Mouse (Mus musculus): ENCODE data around the gene Lpgat1.
A peak's percentile ranks its signal among the peaks of the same experiment; 100 is the strongest.

Lpgat1 gene

DNA sequence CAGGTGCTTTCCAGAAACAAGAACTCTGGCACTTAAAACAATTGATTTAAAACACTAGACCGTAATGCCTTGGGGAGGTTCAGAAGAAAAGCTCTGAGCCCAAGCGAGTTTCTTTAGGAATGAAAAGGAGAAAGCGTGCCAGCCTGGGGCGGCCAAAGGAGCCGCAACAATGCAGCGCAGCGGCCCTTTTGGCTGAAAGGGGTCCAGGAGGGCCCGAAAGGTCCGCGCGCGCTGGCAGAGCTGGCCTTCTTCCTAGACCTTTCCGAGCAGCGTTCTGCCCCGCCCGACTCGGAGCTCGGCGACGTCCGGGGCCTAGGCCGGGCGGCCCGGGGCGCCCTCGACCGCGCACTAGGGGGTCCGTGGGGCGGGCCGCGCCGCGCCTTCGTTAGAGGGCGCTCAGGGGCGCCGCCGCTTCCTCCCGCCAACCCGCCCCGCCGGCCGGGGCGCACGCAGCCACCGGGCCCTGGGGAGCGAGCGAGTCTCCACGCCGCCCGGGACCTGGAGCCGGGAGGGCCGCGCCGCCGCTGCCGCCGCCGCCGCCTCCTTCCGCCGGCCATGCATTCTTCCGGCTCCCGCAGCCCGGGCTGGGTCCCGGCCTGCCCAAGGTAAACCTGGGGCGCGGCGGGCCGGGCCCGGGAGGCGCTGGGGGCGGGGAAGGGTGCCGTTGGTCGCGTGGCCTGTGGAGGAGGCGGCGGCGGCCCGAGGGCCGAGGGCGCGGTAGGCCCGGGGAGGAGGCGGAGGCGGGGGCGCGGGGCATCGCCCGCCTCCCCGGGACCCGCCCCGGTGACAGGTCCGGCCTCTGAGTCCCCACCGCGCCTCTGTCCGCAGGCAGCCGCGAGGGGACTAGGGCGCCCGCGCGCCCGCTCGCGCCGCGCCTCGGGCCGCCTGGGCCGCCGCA is at the start of gene Lpgat1:
Gene Lpgat1, plus strand, starts transcription at position 234 of the 898 bp plus-strand sequence.
- peak; percentile 69 to 73 for DNase-seq

- no peak for DNase-seq
Observed at GRCm38 (mm10) chr1:191668030-191668429, 49.6 kb upstream of the Lpgat1 start.

GRCm38 (mm10) chr1:191674071-191674470 is 43.6 kb upstream of the Lpgat1 start:
- no peak for DNase-seq

DNA sequence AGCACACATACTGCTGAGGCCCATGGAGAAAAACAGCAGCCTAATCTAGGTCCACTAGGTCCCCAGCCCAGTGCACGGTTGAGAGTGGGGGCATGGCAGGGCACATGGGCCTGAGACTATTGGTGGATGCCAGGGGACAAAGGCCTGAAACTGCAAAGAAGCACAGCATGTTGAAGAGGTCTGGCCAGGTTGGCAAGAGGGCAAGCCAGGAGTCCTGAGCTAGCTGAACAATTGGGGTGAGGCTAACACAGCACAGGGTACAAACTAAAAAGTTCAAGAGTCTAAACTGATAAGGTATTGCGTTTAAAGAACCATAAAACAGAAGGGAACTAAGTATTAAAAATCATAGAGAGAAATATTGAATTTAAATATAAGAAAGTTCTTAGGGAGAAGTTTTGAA is 36.0 kb upstream of the Lpgat1 start:
- no peak for DNase-seq

GRCm38 (mm10) chr1:191687531-191687930 is 30.1 kb upstream of the Lpgat1 start:
- no peak for DNase-seq

DNA sequence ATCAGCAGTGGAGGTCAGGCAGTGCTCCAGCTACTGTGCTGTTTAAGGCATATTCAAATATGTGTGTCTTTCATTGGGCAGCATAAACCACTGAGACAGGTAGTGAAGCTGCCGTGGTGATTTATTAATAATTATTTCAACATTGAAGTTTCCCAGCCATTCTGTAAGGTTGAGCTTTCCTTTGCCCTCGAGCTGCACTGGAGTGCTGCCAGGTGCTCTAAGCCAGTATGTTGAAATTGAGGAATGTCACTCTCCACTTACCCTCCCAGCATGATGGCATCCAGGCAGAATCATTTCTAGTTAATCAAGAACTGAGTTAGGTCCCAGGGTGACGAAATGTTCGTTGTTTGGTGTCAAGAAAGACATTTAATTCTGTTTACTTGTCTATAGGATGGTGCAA is 24.4 kb upstream of the Lpgat1 start:
- no peak for DNase-seq

- no peak for DNase-seq
Observed at GRCm38 (mm10) chr1:191698253-191698795, 19.3 kb upstream of the Lpgat1 start.

DNA sequence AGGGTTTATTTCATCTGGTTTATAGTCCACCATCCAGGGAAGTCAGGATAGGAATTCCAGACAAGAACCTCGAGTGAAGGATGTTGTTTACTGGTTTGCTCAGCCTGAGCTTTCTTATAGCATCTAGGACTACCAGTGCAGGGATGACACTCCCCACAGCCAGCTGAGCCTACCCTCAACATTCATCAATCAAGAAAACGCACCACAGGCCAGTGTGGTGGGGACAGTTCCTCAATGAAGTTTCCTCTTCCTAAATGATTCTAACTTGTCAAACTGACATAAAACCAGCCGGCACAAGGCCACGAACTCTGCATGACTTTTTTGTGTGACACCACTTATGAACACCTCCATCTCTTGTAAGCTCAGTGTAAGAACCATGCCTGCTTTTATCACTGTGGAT is 13.1 kb upstream of the Lpgat1 start:
- no peak for DNase-seq

GRCm38 (mm10) chr1:191706541-191707078 is 11.0 kb upstream of the Lpgat1 start:
- no peak for DNase-seq

GRCm38 (mm10) chr1:191709811-191710210 is 7.8 kb upstream of the Lpgat1 start:
- no peak for DNase-seq

GRCm38 (mm10) chr1:191712224-191712838 is 5.3 kb upstream of the Lpgat1 start:
- no peak for DNase-seq

DNA sequence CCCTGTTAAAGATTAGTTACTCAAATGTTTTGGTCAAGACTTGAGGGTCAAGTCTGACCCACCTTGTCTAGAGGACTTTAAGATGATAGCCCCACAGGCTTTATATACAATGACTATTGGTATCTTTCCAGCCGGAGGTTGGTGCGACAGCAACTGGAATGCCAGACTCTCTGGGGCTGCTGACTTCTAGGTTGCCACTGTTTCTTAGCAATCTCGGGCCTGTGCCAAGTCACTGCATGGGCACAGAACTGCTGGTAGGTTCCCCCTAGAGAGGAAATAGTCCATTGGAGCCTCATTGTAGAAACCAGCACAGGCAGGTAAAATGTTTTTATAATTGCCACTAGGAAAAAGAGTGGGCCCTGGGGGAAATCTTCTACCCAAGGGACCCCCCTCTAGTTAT is 3.8 kb upstream of the Lpgat1 start:
- DNase-seq, result no peak

DNA sequence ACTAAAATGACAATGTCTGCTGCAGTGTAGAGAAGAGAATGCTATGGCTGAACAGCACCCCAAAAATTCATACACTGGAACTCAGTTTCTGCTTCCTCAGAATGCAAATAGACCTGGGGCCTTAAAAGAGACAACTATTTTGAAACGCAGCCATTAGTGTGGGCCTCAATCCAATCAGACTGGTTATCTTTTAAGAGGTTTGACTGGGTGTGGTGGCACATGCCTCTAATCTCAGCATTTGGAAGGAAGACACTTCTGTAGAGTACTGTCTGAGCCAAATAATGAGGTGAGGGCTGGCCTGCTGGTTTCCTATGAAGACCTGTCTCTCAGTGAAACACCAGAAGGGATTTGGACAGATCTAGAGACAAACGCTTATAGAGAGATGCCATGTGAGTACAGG is 2.5 kb upstream of the Lpgat1 start:
- DNase-seq, result no peak

DNA sequence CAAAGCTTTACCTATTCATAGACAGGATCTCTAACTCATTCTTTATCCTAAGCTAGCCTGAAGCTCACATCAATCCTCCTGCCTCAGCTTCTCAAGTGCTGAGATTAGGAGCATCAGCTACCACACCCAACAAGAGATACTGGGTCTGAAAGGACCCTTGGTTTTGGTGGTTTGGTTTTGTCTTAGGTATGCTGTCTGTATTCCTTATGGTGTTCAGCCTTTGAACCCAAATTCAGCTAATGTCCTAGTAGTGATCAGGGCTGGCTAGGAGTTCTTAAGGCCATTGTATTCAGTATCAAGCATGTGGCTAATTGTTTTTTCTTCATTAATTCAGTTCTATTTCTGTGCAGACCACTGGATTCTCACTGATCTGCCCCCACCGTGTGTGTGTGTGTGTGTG is 493 bp upstream of the Lpgat1 start:
- DNase-seq, result no peak

GRCm38 (mm10) chr1:191718522-191719281 is 1.1 kb downstream of the Lpgat1 start:
- peak; percentile 43 to 48 for DNase-seq

GRCm38 (mm10) chr1:191719326-191719725 is 1.7 kb downstream of the Lpgat1 start:
- peak in 1 of 2 experiments; percentile 34 for DNase-seq

- peak in 1 of 2 experiments; percentile 13 for DNase-seq
Observed at GRCm38 (mm10) chr1:191720419-191720818, 2.8 kb downstream of the Lpgat1 start.

DNA sequence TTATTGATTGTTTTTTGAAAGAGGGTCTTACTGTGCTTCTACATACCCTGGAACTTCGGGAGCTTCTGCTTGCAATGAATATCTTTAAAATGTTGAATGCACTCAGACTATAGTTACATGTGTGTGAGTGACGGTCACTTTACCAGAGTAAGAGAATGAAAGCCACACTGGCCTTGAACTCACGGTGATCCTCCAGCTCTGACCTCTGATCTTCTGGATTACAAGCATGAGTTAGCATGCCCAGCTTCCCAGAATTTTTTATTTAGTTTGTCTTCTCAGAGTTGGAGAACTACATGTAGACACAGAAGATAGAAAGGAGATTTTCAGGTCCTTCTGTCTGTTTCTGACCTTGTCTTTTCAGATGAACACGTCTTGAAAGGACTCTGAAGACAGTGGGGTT is 5.1 kb downstream of the Lpgat1 start:
- DNase-seq, result no peak

GRCm38 (mm10) chr1:191723675-191724074 is 6.0 kb downstream of the Lpgat1 start:
- no peak for DNase-seq

- no peak for DNase-seq
Observed at GRCm38 (mm10) chr1:191724385-191725061, 6.9 kb downstream of the Lpgat1 start.

DNA sequence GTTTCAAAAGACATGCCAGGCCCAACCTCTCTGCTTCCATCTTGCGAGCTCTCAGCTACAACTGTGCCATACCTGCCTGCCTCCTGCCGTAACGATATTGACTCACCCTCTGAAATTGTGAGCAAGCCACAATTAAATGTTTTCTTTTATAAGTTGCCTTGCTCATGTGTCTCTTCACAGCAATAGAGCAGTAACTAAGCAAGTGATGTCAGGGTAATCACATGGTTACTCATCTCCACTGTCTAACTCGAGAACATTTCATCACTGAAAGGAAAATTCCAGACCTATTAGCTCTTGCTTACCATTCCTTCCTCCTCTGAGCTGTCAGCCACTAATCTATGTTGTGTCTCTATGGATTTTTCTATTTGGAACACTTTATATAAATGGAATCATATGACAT is 15.0 kb downstream of the Lpgat1 start:
- DNase-seq, result no peak

DNA sequence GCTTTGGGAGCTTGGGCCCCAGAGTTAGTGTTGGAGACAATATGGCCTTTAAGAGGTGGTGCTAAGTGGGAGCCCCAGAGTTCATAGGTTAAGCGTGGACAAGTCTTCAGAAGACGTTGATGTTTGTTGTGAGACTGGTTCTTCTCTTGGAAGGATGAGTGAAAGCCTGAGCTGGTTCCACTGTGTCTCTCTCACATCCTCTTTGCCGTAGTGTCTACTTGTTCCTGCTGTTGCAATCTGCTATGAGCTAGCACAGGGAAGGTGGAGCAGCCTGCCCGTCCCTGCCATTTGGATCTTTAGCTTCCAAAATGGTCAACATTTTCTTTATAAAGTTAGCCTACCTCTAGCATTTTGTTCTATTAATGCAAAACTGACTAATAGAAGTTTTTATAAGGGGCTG is 16.2 kb downstream of the Lpgat1 start:
- no peak for DNase-seq
